Mouse (Mus musculus) naive thymus-derived CD4-positive, alpha-beta T cell, adult 2 months (primary cell): ENCODE data around the gene Pip5k1b.
"Not testable (repeated sequence)": the region's sequence is repeated elsewhere in the genome, so short reads cannot be mapped to it uniquely, and the experiment has no call there.

ENCODE experiments used
- DNase-seq: peaks from one replicate; pipeline ENCODE4 v3.0.0-alpha.2; 2011; ENCODE audit warnings: low read depth

Pip5k1b gene

DNA sequence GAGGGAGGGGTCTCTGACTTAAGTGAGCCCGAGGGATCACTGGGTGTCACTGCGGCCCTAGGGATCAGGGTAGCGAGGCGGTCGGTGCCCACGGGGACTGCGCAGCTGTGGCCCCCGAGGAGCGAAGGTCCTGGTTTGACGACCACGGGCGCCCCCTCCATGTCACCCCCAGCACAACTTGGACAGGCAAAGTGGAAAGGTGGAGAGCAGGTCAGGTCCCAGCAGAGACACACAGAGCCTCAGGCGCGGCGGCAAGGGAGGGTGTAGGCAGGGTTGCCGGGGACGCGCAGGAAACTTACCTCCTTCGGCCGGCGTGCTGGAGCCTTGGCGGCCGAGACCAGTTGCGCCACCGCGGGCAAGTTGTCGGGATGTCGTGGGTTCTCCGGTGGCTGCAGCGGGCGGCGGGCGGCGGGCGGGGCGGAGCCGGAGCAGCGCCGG is at the start of gene Pip5k1b:
Gene Pip5k1b, minus strand, starts transcription at position 407 of the 438 bp plus-strand sequence.
- DNase-seq = peak; percentile 35

DNA sequence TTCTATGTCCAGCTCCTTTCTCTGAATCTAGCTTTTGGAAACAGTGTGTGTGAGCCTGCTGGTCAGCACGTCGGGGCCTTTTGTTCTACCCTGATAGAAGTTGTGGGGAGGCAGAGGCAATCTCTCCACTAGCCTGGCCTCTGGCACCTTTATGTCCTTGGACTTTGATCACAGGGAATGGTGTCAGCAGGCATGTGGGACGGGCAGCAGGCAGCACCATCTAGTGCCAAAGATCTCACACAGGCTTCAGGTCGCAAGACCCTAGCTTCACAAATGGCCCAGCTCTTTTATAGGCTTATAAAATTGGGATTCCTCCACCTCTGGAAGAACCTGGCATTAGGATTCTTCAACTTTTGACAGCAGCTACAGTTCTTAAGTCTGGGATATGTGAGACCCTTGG is 48.4 kb upstream of the Pip5k1b start:
- DNase-seq = no peak

- DNase-seq = no peak
Observed at GRCm38 (mm10) chr19:24603431-24603830, 47.8 kb upstream of the Pip5k1b start.

DNA sequence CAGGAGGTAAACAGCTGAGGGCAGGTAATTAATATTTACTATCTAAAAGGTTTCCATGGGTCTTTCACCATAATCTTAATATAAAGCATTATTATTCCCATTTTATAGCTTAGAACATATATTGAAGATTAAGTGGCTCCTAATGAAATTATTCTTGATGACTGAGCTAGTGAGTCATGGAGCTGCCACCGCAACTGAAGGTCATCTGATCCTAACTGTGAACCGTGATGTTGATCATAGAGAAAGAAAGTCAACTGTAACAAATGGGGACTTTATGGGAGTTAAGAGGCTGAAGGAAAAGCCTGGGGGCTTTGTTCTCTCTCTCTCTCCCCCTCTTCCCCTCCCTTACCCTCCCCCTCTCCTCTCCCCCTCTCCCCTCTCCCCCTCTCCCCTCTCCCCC is 31.1 kb upstream of the Pip5k1b start:
- DNase-seq = no peak

DNA sequence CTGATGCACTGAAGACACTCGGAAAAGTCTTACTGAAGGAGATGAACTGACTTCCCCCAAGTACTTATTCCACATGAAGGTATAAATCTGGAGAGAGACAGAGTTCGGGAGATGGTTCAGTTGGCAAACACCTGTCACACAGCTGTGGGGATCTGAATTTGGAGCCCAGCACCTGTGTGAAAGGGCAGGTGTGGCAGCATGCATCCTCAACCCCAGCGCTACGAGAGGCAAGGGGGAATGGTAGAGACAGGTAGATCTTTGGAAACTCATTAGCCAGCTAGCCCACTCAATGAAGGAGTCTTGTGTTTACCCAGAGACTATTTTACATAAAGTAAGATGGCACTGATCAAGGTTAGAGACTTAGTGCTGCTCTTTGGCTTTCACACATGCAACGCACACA is 29.5 kb upstream of the Pip5k1b start:
- DNase-seq = no peak

- DNase-seq = no peak
Observed at GRCm38 (mm10) chr19:24583956-24584355, 28.3 kb upstream of the Pip5k1b start.

DNA sequence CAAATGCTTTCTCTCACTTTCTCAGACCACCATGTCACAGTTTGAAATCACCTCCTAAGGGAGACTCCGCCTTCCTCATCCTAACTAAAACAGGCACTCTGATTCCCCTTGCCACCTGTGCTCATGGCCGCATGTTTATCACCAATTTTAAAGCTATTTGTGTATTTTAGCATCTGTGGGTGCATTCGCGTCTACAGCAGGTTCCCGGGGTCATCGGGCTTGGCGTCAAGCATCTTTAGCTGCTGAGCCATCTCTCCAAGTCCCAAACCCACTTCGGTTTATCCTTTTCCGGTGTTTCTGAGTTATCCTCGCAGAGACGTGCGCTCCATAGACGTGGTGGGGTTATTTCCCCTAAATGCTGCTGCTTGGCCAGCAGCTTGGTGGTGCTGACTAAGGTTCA is 20.5 kb upstream of the Pip5k1b start:
- DNase-seq = no peak

GRCm38 (mm10) chr19:24571756-24572181 is 16.1 kb upstream of the Pip5k1b start:
- DNase-seq = no peak

- no peak for DNase-seq
Observed at GRCm38 (mm10) chr19:24570969-24571368, 15.3 kb upstream of the Pip5k1b start.

- peak; percentile 19 for DNase-seq
Observed at GRCm38 (mm10) chr19:24557456-24557855, 1.8 kb upstream of the Pip5k1b start.

- DNase-seq = peak; percentile 27
Observed at GRCm38 (mm10) chr19:24556585-24556966, 904 bp upstream of the Pip5k1b start.

- peak; percentile 41 for DNase-seq
Observed at GRCm38 (mm10) chr19:24555904-24556584, 372 bp upstream of the Pip5k1b start.

- peak; percentile 43 for DNase-seq
Observed at GRCm38 (mm10) chr19:24554911-24555465, 684 bp downstream of the Pip5k1b start.

- DNase-seq = peak; percentile 20
Observed at GRCm38 (mm10) chr19:24554425-24554824, 1.2 kb downstream of the Pip5k1b start.

DNA sequence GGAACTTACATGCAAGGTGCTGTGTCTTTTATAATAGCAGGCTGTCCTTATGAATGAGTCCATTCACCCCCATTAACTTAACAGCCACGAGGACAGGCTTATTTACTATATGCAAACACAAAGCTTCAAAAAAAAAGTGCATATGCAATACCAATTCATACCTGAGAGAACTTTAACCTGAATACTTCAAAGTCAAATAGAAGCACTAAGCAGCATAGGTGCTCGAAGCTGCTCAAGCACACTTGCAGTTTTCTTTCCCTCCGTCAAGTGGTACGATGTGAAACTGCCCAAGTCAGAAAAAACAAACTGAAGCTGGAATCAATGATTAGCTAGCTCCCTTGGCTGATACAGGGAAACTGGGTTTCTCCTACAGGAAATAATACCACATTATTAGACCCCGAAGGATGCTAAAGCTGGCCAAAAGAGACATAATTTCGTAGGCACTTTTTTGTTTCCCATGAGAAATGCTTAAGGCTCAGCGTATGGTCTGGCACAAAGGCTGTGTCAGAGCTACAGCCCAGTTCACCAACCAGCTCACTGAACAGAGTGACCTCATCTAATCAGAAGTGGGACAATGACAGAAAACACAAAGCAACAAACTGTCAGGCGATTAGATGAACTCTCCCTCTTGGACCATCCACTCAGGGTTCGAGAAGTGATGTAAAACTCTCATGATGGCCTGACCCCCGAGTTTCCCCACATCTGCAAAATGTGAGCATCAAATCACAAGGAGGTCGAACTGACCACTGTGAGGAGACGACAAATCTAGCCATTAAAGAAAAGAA is 2.2 kb downstream of the Pip5k1b start:
- no peak for DNase-seq

- not testable (repeated sequence) for DNase-seq
Observed at GRCm38 (mm10) chr19:24552641-24553040, 3.0 kb downstream of the Pip5k1b start.

- no peak for DNase-seq
Observed at GRCm38 (mm10) chr19:24551196-24551954, 4.3 kb downstream of the Pip5k1b start.

DNA sequence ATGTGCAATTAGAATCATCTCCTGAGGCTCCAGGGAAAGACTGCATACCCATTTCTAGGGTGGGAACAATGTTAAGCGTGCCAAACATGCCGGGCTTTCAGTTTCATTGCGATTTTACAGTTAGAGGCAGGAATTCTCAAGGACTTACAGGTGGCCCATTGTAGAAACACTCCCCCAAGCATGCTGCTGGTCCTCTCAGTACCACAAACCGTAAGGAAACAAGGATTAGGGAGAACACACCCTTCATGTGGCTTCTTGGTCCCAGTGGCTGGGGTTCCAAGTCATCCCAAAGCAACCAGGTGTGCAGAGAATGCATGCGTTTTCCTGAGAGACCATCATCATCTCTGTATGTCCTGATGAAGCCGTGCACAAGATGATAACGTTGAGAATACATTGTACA is 4.9 kb downstream of the Pip5k1b start:
- DNase-seq = no peak

DNA sequence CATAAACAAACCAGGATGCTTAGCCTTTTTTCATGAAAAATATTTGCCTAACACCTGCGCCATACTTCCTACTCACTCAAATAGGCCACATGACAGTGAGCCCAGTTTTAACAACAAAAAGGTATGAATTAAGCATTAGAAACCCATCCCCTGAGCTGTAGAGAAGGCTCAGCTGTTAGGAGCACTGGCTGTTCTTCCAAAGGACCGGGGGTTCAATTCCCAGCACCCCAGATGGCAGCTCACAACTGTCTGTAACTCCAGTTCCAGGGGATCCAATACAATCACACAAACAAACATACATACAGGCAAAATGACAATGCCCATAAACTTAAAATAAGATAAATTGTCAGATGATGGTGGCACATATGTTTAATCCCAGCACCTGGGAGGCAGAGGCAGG is 5.7 kb downstream of the Pip5k1b start:
- no peak for DNase-seq

DNA sequence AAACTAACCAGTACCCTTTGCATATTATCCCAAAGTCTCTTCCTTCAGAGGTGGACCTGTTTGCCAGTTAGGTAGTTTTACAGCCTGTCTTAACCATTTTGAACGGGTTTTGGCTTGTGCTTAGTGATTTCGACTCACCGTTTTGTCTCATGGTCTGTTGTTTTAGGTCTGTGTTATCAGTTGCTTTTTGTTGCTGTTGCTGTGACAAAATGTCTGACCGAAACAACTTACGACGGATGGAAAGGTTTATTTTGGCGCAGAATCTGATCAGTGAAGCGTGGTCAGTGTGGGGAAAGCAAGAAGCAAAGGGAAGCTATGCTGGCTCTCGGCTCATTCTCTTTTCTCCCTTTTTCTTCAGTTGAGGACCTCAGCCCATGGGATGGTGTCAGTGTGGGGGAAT is 7.3 kb downstream of the Pip5k1b start:
- DNase-seq = no peak

GRCm38 (mm10) chr19:24546153-24546552 is 9.5 kb downstream of the Pip5k1b start:
- no peak for DNase-seq
